Mouse (Mus musculus) G1E (cell line): ENCODE measurements around the gene Ttc26.

ENCODE experiments used
- CTCF ChIP-seq: IDR thresholded peaks from 2 replicates; pipeline ENCODE4 v1.5.1; 2012; ENCODE audit warnings: low read depth, low read length, inconsistent platforms, mixed read lengths
- GATA1 ChIP-seq: IDR thresholded peaks from 2 replicates; pipeline ENCODE4 v1.6.1; 2012; ENCODE audit warnings: borderline replicate concordance, low read length, inconsistent platforms, mixed read lengths
- POLR2AphosphoS5 ChIP-seq: IDR thresholded peaks from 2 replicates; pipeline ENCODE4 v1.6.1; 2012; ENCODE audit warnings: low read depth, low read length, inconsistent platforms; ENCODE audit not compliant: insufficient replicate concordance

GRCm38 (mm10) chr6:38347875-38348274 lies 33.4 kb upstream of the Ttc26 start:
- TF ChIP-seq CTCF, result no peak
- no peak for TF ChIP-seq GATA1
- TF ChIP-seq POLR2AphosphoS5, result no peak
